Mouse (Mus musculus): ENCODE measurements around the gene Nipal4. TPM values are rescaled to one million over a fixed set of nuclear protein-coding genes. Genes with fewer than 3 reads are reported as not detected.
A peak's percentile ranks its signal among the peaks of the same experiment; 100 is the strongest.

The Nipal4 gene
- total RNA-seq, 2 experiments from 2014 or later, result not detected

GRCm38 (mm10) chr11:46145163-46145875 lies 21.0 kb downstream of the Nipal4 start:
- H3K4me3 ChIP-seq, result no peak overlapping the region
- H3K27ac ChIP-seq, result no peak overlapping the region
- TF ChIP-seq CTCF (IDR thresholded peaks at IDR 0.05), result no peak
- intact Hi-C loops (cut with DNase I), result no loop called here
- no peak for DNase-seq

GRCm38 (mm10) chr11:46143342-46143741 lies 23.0 kb downstream of the Nipal4 start:
- intact Hi-C loops (cut with DNase I), result no loop called here
- H3K27ac ChIP-seq, result no peak overlapping the region
- no peak for DNase-seq
- TF ChIP-seq CTCF (IDR thresholded peaks at IDR 0.05), result no peak
- H3K4me3 ChIP-seq, result no peak overlapping the region

GRCm38 (mm10) chr11:46134899-46135298 lies 31.4 kb downstream of the Nipal4 start:
- TF ChIP-seq CTCF (IDR thresholded peaks at IDR 0.05), result no peak
- H3K4me3 ChIP-seq, result no peak overlapping the region
- no peak overlapping the region for H3K27ac ChIP-seq
- intact Hi-C loops (cut with DNase I), result no loop called here
- no peak for DNase-seq

- Histone ChIP-seq H3K4me3 (no peak overlapping the region), H3K27ac (no peak overlapping the region)
- TF ChIP-seq CTCF (IDR thresholded peaks at IDR 0.05), result no peak
- no peak for DNase-seq
- intact Hi-C loops (cut with DNase I), result no loop called here
These were observed 35.0 kb downstream of the Nipal4 start for GRCm38 (mm10) chr11:46131022-46131986.

GRCm38 (mm10) chr11:46128548-46128945 lies 37.8 kb downstream of the Nipal4 start:
- peak; percentile 85 for DNase-seq
- peak; percentile 98 for TF ChIP-seq CTCF (IDR thresholded peaks at IDR 0.05)
- Histone ChIP-seq H3K4me3 (0 out of 2 replicates have a peak overlapping the region, but pooled peaks have one; percentile 9), H3K27ac (peak overlapping the region; percentile 64)
- intact Hi-C loops (cut with DNase I), result loop anchor here (1.0 to 5.0 kb wide), 3 partner anchors 76 to 111 kb away; partner anchors contain the start of gene Gm12166

GRCm38 (mm10) chr11:46127621-46128547 lies 38.4 kb downstream of the Nipal4 start:
- intact Hi-C loops (cut with DNase I), result loop anchor here (1.0 to 5.0 kb wide), 3 partner anchors 76 to 111 kb away; partner anchors contain the start of gene Gm12166
- peak; percentile 78 for DNase-seq
- Histone ChIP-seq H3K27ac (peak overlapping the region; percentile 64), H3K4me3 (peak overlapping the region; percentile 9; the same call in 1 of the 2 replicates)
- no peak for TF ChIP-seq CTCF (IDR thresholded peaks at IDR 0.05)

- intact Hi-C loops (cut with DNase I), result loop anchor here (5.0 kb wide), 2 partner anchors 90 to 110 kb away; no protein-coding TSS in a partner anchor
- TF ChIP-seq CTCF (IDR thresholded peaks at IDR 0.05), result no peak
- DNase-seq, result no peak
- Histone ChIP-seq H3K27ac (peak overlapping the region; percentile 64), H3K4me3 (no peak overlapping the region)
These were observed 39.4 kb downstream of the Nipal4 start for GRCm38 (mm10) chr11:46126827-46127410.

- Histone ChIP-seq H3K4me3 (no peak overlapping the region), H3K27ac (no peak overlapping the region)
- TF ChIP-seq CTCF (IDR thresholded peaks at IDR 0.05), result no peak
- intact Hi-C loops (cut with DNase I), result loop anchor here (5.0 kb wide), 2 partner anchors 91 to 109 kb away; no protein-coding TSS in a partner anchor
- DNase-seq, result no peak
These were observed 40.0 kb downstream of the Nipal4 start for GRCm38 (mm10) chr11:46126317-46126716.

- intact Hi-C loops (cut with DNase I), result loop anchor here (5.0 kb wide), 2 partner anchors 91 to 109 kb away; no protein-coding TSS in a partner anchor
- DNase-seq, result no peak
- no peak for TF ChIP-seq CTCF (IDR thresholded peaks at IDR 0.05)
These were observed 40.5 kb downstream of the Nipal4 start for GRCm38 (mm10) chr11:46125835-46126229.

GRCm38 (mm10) chr11:46125093-46125834 lies 41.0 kb downstream of the Nipal4 start:
- TF ChIP-seq CTCF (IDR thresholded peaks at IDR 0.05), result no peak
- intact Hi-C loops (cut with DNase I), result loop anchor here (5.0 kb wide), 2 partner anchors 92 to 108 kb away; no protein-coding TSS in a partner anchor
- H3K4me3 ChIP-seq, result no peak overlapping the region
- H3K27ac ChIP-seq, result no peak overlapping the region
- no peak for DNase-seq

More at GRCm38 (mm10) chr11:46125835-46126229, 40.5 kb downstream of the Nipal4 start:
- no peak overlapping the region for H3K27ac ChIP-seq
- H3K4me3 ChIP-seq, result no peak overlapping the region
